Mouse (Mus musculus) spleen, adult 2 months (tissue): ENCODE measurements around the gene Wdr34.

ENCODE experiments used
- CTCF ChIP-seq: fragments of 200-500 bp; IDR thresholded peaks from 2 replicates; pipeline ENCODE4 v1.5.1; 2011; ENCODE audit warnings: mild to moderate bottlenecking, inconsistent platforms; ENCODE audit not compliant: insufficient read depth, insufficient read length, insufficient replicate concordance; ENCODE audit errors: extremely low read depth
- POLR2A ChIP-seq: fragments of 200-500 bp; IDR thresholded peaks from 2 replicates; pipeline ENCODE4 v1.6.1; 2011; ENCODE audit warnings: low read depth, low read length, inconsistent platforms

DNA sequence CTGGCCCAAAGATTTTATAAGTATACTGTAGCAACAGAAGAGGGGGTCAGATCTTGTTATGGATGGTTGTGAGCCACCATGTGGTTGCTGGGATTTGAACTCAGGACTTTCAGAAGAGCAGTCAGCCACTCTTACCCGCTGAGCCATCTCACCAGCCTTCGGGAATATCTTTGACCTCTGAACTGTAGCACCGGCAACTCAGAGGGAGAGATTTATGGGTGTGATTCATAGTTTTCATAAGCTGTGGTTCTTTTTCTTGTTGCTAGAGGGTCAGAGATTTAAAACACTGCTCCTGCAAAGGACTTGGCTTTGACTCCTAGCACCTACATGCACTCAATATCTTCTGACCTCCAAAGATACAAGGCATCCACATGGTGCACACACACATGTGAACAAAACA lies 26.9 kb upstream of the Wdr34 start:
- no peak for TF ChIP-seq POLR2A
- TF ChIP-seq CTCF: no peak
